Mouse (Mus musculus) testis, adult 2 months (tissue): Measurements from ENCODE around the gene Emsy. TPM values are rescaled to one million over a fixed set of nuclear protein-coding genes. Genes with fewer than 3 reads are reported as not detected.

Experiments used
- H3K27ac ChIP-seq: fragments of 200-500 bp; 2 replicates; pipeline ENCODE4 v1.5.1; 2012; ENCODE audit warnings: low read depth, low read length; ENCODE audit not compliant: control insufficient read depth, insufficient read depth
- H3K27me3 ChIP-seq: fragments of 200-500 bp; 2 replicates; pipeline ENCODE4 v1.6.1; 2012; ENCODE audit warnings: mild to moderate bottlenecking, low read length, moderate library complexity; ENCODE audit not compliant: control insufficient read depth, insufficient read depth
- H3K36me3 ChIP-seq: fragments of 200-500 bp; 2 replicates; pipeline ENCODE4 v1.6.1; 2012; ENCODE audit warnings: mild to moderate bottlenecking, low read length; ENCODE audit not compliant: control insufficient read depth, insufficient read depth
- H3K4me1 ChIP-seq: fragments of 200-500 bp; 2 replicates; pipeline ENCODE4 v1.6.1; 2012; ENCODE audit warnings: low read length; ENCODE audit not compliant: control insufficient read depth, insufficient read depth
- H3K4me3 ChIP-seq: fragments of 200-500 bp; 2 replicates; pipeline ENCODE4 v1.5.1; 2012; ENCODE audit warnings: low read depth, mild to moderate bottlenecking, low read length, moderate library complexity, mixed read lengths; ENCODE audit not compliant: control insufficient read depth
- CTCF ChIP-seq: fragments of 200-500 bp; IDR thresholded peaks from 2 replicates; pipeline ENCODE4 v1.5.1; 2012; ENCODE audit warnings: low read depth, mild to moderate bottlenecking, inconsistent platforms, low read length, moderate library complexity; ENCODE audit not compliant: control insufficient read depth, insufficient read depth, insufficient replicate concordance
- POLR2A ChIP-seq: fragments of 200-500 bp; IDR thresholded peaks from 2 replicates; pipeline ENCODE4 v1.6.1; 2012; ENCODE audit warnings: low read depth, mild to moderate bottlenecking, inconsistent platforms, low read length, moderate library complexity; ENCODE audit not compliant: control insufficient read depth
- polyA plus RNA-seq: library from polyadenylated mRNA; depleted of rRNA; stranded (reverse); fragments of >200 nt; gene quantifications from 2 replicates; pipeline ENCODE4 v1.2.3, GENCODE M21; 2012

Emsy gene
- polyA plus RNA-seq, 1 experiment, result 19.3 TPM

- Histone ChIP-seq H3K27ac (no peak overlapping the region), H3K36me3 (no peaks in the 10 kb centered on the region), H3K4me3 (no peak overlapping the region), H3K4me1 (no peaks in the 10 kb centered on the region), H3K27me3 (no peaks in the 10 kb centered on the region)
- no peak for TF ChIP-seq POLR2A
- no peak for TF ChIP-seq CTCF
Measured at GRCm38 (mm10) chr7:98556767-98557394, 99.7 kb downstream of the Emsy start.

GRCm38 (mm10) chr7:98551041-98551440 is 105.5 kb downstream of the Emsy start:
- Histone ChIP-seq H3K4me3 (no peak overlapping the region), H3K27ac (no peak overlapping the region), H3K27me3 (no peaks in the 10 kb centered on the region), H3K4me1 (no peaks in the 10 kb centered on the region; the same call in 1 of the 2 replicates), H3K36me3 (no peaks in the 10 kb centered on the region)
- TF ChIP-seq POLR2A (no peak), CTCF (no peak)

- Histone ChIP-seq H3K4me1 (no peaks in the 10 kb centered on the region; the same call in 1 of the 2 replicates), H3K27ac (no peak overlapping the region), H3K4me3 (no peak overlapping the region), H3K27me3 (no peaks in the 10 kb centered on the region), H3K36me3 (no peaks in the 10 kb centered on the region)
- TF ChIP-seq POLR2A (no peak), CTCF (no peak)
Measured at GRCm38 (mm10) chr7:98550596-98550995, 106.0 kb downstream of the Emsy start.

- Histone ChIP-seq H3K27me3 (no peaks in the 10 kb centered on the region), H3K4me3 (no peak overlapping the region), H3K36me3 (no peaks in the 10 kb centered on the region), H3K4me1 (no peaks in the 10 kb centered on the region; the same call in 1 of the 2 replicates), H3K27ac (no peak overlapping the region)
- TF ChIP-seq CTCF (no peak), POLR2A (no peak)
Measured at GRCm38 (mm10) chr7:98548839-98549238, 107.7 kb downstream of the Emsy start.

GRCm38 (mm10) chr7:98544556-98544955 is 112.0 kb downstream of the Emsy start:
- Histone ChIP-seq H3K27ac (no peak overlapping the region), H3K4me1 (no peaks in the 10 kb centered on the region), H3K36me3 (no peaks in the 10 kb centered on the region), H3K4me3 (no peak overlapping the region), H3K27me3 (no peaks in the 10 kb centered on the region)
- TF ChIP-seq POLR2A (no peak), CTCF (no peak)

GRCm38 (mm10) chr7:98543853-98544370 is 112.7 kb downstream of the Emsy start:
- no peaks in the 10 kb centered on the region for H3K27me3 ChIP-seq
- TF ChIP-seq CTCF, result no peak
- TF ChIP-seq POLR2A, result no peak
- H3K4me1 ChIP-seq, result no peaks in the 10 kb centered on the region
- peak overlapping the region; percentile 56 for H3K4me3 ChIP-seq
- H3K27ac ChIP-seq, result no peak overlapping the region
- H3K36me3 ChIP-seq, result no peaks in the 10 kb centered on the region

DNA sequence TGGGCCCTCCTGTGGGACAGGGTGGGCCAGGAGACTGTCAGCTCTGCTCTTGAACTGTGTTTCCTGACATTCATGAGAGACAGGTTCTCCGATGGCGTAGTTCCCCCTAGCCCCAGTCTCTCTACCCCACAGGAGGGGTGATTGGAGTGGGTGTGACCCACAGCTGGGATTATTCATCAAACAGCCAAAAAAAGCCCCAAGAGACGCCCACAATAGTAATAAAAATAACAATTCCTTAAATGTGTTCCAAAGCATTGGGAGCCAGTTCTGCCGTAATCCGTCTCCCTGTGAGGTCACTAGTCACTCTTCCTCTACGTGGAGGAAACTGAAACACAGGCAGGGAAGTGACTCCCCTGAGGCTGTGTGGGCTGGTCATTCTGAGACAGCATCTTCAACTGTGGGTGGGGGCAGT is 113.8 kb downstream of the Emsy start:
- Histone ChIP-seq H3K4me3 (no peak overlapping the region), H3K36me3 (no peaks in the 10 kb centered on the region), H3K27me3 (no peaks in the 10 kb centered on the region), H3K4me1 (no peaks in the 10 kb centered on the region), H3K27ac (no peak overlapping the region)
- TF ChIP-seq POLR2A, result no peak

- no peak for TF ChIP-seq POLR2A
- no peak for TF ChIP-seq CTCF
- Histone ChIP-seq H3K27ac (no peak overlapping the region), H3K4me1 (no peaks in the 10 kb centered on the region), H3K4me3 (no peak overlapping the region), H3K27me3 (no peaks in the 10 kb centered on the region), H3K36me3 (no peaks in the 10 kb centered on the region)
Measured at GRCm38 (mm10) chr7:98542267-98542666, 114.3 kb downstream of the Emsy start.
